In the genomic region with DNA sequence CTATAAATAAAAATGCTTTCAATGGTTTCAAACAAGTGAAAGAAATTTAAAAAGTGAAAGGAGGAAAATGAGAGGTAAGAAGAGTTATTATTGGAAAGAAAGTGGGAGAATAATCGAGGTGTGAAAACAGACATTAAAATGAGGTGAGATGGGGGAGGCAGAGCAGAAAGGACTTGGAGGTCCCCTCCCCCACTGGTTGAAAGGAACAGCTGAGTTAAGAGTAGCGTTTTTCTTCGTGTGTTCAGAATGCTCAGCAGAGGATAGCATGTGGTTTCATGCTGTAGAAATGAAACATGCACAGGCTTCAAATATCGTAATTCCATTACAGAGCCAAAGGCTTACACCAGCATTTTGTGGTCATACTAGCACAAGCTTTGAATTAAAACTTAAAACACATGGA, we compare ENCODE assay signal across 12 mouse cellular contexts. TPM values are rescaled to one million over a fixed set of nuclear protein-coding genes. Genes with fewer than 3 reads are reported as not detected.
"Had no signal": no experiment of that assay in that cellular context is flagged by ENCODE, and none has a peak within 500 bp of the region (broad histone marks: within the 10 kb centered on the region; RNA-seq: fewer than 3 reads in every experiment).

No protein-coding gene starts in this region.

- H3K36me3 ChIP-seq: limb, embryonic 13.5 days; midbrain, embryonic 12.5 days; neural tube, embryonic 13.5 days had no signal

- H3K9me3 ChIP-seq: limb, embryonic 13.5 days; midbrain, embryonic 12.5 days; neural tube, embryonic 13.5 days had no signal

- H3K4me1 ChIP-seq: limb, embryonic 13.5 days; neural tube, embryonic 13.5 days had no signal

- H3K27me3 ChIP-seq: neural tube, embryonic 13.5 days had no signal

- H3K4me3 ChIP-seq: limb, embryonic 13.5 days; midbrain, embryonic 12.5 days; neural tube, embryonic 13.5 days had no signal

- DNase-seq: kidney, adult 8-10 months; kidney, postnatal 25 days; lung, adult 18-20 months; retina, postnatal 1 day had no signal

- ATAC-seq: intestine, postnatal 0 days; midbrain, embryonic 16.5 days had no signal

- H3K9ac ChIP-seq: limb, embryonic 13.5 days; liver, embryonic 14.5 days; midbrain, embryonic 12.5 days; neural tube, embryonic 13.5 days had no signal

- H3K27ac ChIP-seq: limb, embryonic 13.5 days; liver, embryonic 14.5 days; midbrain, embryonic 12.5 days; neural tube, embryonic 13.5 days had no signal

- H3K4me2 ChIP-seq: limb, embryonic 13.5 days; midbrain, embryonic 12.5 days; neural tube, embryonic 13.5 days had no signal

RNA-seq across cellular contexts. Expression of gene Ccna1, which starts 42.8 kb away (rescaled TPM):
- total RNA-seq: liver, adult 2 months; megakaryocyte-erythroid progenitor cell, adult 5-6 weeks had no signal
- polyA plus RNA-seq: liver, adult 2 months had no signal
